Mouse (Mus musculus) limb, embryonic 12.5 days (tissue): ENCODE measurements around the gene Cracr2a. TPM values are rescaled to one million over a fixed set of nuclear protein-coding genes. Genes with fewer than 3 reads are reported as not detected.

ENCODE experiments used
- ATAC-seq: fragments of 200-750 bp; cut with Nextera tagmentation; 2 replicates; pipeline ENCODE4 v1.8.0; 2017; ENCODE audit warnings: low read depth, moderate TSS enrichment; ENCODE audit not compliant: insufficient number of reproducible peaks, insufficient read depth, low FRiP score, low TSS enrichment
- H3K27ac ChIP-seq: fragments of 300-500 bp; sonication (generic); 2 replicates; pipeline ENCODE4 v1.5.1; 2016; ENCODE audit warnings: mild to moderate bottlenecking, moderate library complexity
- H3K27me3 ChIP-seq: fragments of 300-500 bp; sonication (generic); 2 replicates; pipeline ENCODE4 v1.6.1; 2016; ENCODE audit warnings: mild to moderate bottlenecking, moderate library complexity
- H3K36me3 ChIP-seq: fragments of 300-500 bp; sonication (generic); 2 replicates; pipeline ENCODE4 v1.6.1; 2016; ENCODE audit warnings: mild to moderate bottlenecking, moderate library complexity
- H3K4me1 ChIP-seq: fragments of 300-500 bp; sonication (generic); replicated peaks from 2 replicates; pipeline ENCODE4 v1.6.1; 2016
- H3K4me2 ChIP-seq: fragments of 300-500 bp; sonication (generic); 2 replicates; pipeline ENCODE4 v1.6.1; 2016; ENCODE audit warnings: mild to moderate bottlenecking, moderate library complexity
- H3K4me3 ChIP-seq: fragments of 300-500 bp; sonication (generic); replicated peaks from 2 replicates; pipeline ENCODE4 v1.5.1; 2016; ENCODE audit warnings: mild to moderate bottlenecking
- H3K9ac ChIP-seq: fragments of 300-500 bp; sonication (generic); replicated peaks from 2 replicates; pipeline ENCODE4 v1.6.1; 2016; ENCODE audit warnings: mild to moderate bottlenecking, moderate library complexity
- H3K9me3 ChIP-seq: fragments of 300-500 bp; sonication (generic); 2 replicates; pipeline ENCODE4 v1.6.1; 2016; ENCODE audit warnings: mild to moderate bottlenecking, moderate library complexity
- WGBS: fragments of 180-500 bp; shearing (Covaris S2); methylation state at CpG from one replicate; pipeline ENCODE4 v1.1.7; 2016; 5-methylcytosine and 5-hydroxymethylcytosine counted together
- polyA plus RNA-seq: library from polyadenylated mRNA; unstranded; fragments of >200 nt; fragmentation: Nextera tagmentation; extraction: Ambion mirVana; gene quantifications from 2 replicates; pipeline ENCODE4 v1.2.1, GENCODE M21; 2016

Gene Cracr2a
- polyA plus RNA-seq, 1 experiment from 2014 or later, result 2.5 TPM

- no peaks in the 10 kb centered on the region for H3K9me3 ChIP-seq
- H3K36me3 ChIP-seq, result no peaks in the 10 kb centered on the region
- no peak for ATAC-seq
- H3K4me3 ChIP-seq, result no peak overlapping the region
- no peak overlapping the region for H3K9ac ChIP-seq
- no peak overlapping the region for H3K27ac ChIP-seq
- H3K4me1 ChIP-seq, result peaks cover 5% of the 10 kb centered on the region
- WGBS, result 68% methylated on average over 4 of the region's 4 CpGs
- no peak overlapping the region for H3K4me2 ChIP-seq
- H3K27me3 ChIP-seq, result peaks cover 6% of the 10 kb centered on the region; the same call in 1 of the 2 replicates
Measured at GRCm38 (mm10) chr6:127669313-127669712, 108.2 kb downstream of the Cracr2a start.

- 92% methylated on average over 4 of the region's 4 CpGs for WGBS
Measured at GRCm38 (mm10) chr6:127670031-127670430, 108.9 kb downstream of the Cracr2a start.

DNA sequence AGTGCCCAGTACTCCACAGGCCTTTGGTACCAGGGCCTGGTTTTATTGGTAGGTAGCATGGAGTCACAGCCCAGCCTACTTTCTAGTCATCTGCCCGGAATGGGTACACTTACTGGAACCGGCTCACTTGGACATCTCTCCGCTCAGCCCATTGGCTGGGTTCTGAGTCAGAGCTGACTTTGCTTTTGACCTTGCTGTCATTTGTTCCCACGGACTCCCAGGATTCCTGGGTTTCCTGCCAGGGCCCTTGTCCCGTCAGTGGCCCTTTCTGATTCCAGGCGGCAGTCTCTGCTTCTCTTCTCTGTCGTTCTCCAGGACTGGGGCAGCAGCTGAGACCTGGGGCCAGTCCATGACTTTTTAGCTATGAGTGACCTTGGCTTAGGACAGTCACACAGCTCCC, 110.9 kb downstream of the Cracr2a start:
- Histone ChIP-seq H3K4me1 (no peaks in the 10 kb centered on the region), H3K27ac (no peak overlapping the region), H3K9ac (no peak overlapping the region), H3K4me3 (no peak overlapping the region), H3K4me2 (no peak overlapping the region), H3K9me3 (no peaks in the 10 kb centered on the region), H3K36me3 (no peaks in the 10 kb centered on the region), H3K27me3 (peaks cover 1% of the 10 kb centered on the region; the same call in 1 of the 2 replicates)
- 82% methylated on average over 7 of the region's 7 CpGs for WGBS
- ATAC-seq, result no peak

More at GRCm38 (mm10) chr6:127670031-127670430, 108.9 kb downstream of the Cracr2a start:
- H3K4me2 ChIP-seq, result no peak overlapping the region
- H3K4me1 ChIP-seq, result no peaks in the 10 kb centered on the region
- no peaks in the 10 kb centered on the region for H3K36me3 ChIP-seq
- H3K9ac ChIP-seq, result no peak overlapping the region
- H3K9me3 ChIP-seq, result no peaks in the 10 kb centered on the region
- H3K27me3 ChIP-seq, result peaks cover 4% of the 10 kb centered on the region; the same call in 1 of the 2 replicates
- no peak for ATAC-seq
- H3K4me3 ChIP-seq, result no peak overlapping the region
- no peak overlapping the region for H3K27ac ChIP-seq

DNA sequence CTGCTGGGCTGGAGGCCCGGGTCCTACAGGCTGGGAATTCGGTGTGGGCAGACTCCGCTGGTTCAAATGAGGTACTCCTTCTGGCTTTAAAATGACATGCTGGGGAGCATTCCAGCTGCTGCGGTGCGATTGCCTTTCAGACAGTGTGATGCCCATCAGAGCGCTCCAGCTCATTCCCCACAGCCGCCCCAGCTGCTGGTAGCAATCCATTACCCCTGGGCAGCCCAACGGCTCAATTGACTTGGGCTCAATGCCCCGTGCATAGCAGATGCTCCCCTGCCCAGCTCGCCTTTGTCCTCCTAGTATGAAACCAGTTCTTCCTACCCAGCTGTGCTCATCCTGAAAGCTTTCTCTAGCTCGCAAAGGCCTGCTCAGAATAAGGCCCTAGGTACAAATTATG, 115.7 kb downstream of the Cracr2a start:
- H3K9me3 ChIP-seq, result no peaks in the 10 kb centered on the region
- H3K4me3 ChIP-seq, result no peak overlapping the region
- ATAC-seq, result no peak
- 0 out of 2 replicates have a peak, but pooled peaks cover 3% of the 10 kb centered on the region for H3K4me1 ChIP-seq
- no peaks in the 10 kb centered on the region for H3K27me3 ChIP-seq
- no peaks in the 10 kb centered on the region for H3K36me3 ChIP-seq
- no peak overlapping the region for H3K27ac ChIP-seq
- no peak overlapping the region for H3K9ac ChIP-seq
- WGBS, result 77% methylated on average over 11 of the region's 11 CpGs
- no peak overlapping the region for H3K4me2 ChIP-seq

GRCm38 (mm10) chr6:127678320-127678719, 117.2 kb downstream of the Cracr2a start:
- Histone ChIP-seq H3K9ac (no peak overlapping the region), H3K27ac (no peak overlapping the region), H3K27me3 (0 out of 2 replicates have a peak, but pooled peaks cover 4% of the 10 kb centered on the region), H3K4me2 (no peak overlapping the region), H3K4me1 (0 out of 2 replicates have a peak, but pooled peaks cover 3% of the 10 kb centered on the region), H3K36me3 (no peaks in the 10 kb centered on the region), H3K9me3 (no peaks in the 10 kb centered on the region), H3K4me3 (no peak overlapping the region)
- 78% methylated on average over 9 of the region's 9 CpGs for WGBS
- no peak for ATAC-seq

DNA sequence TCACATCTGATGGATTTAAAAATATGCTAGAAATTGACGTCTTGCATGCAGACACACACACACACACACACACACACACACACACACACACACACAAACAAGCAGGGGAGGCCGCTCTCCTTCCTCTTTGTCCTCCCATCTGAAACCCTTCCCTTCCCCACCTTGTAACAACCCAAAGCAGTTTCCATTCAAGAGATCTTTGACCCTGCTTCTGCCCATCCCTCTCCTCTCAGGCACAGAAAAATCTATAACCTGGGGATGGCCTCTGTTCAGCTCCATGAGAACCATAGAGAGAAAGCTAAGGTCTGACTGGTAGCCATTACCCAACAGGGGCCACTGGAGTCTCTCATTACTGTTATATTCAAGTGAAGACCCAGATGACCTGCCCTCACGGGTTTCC, 117.9 kb downstream of the Cracr2a start:
- WGBS, result 86% methylated on average over 3 of the region's 3 CpGs
- no peaks in the 10 kb centered on the region for H3K9me3 ChIP-seq

DNA sequence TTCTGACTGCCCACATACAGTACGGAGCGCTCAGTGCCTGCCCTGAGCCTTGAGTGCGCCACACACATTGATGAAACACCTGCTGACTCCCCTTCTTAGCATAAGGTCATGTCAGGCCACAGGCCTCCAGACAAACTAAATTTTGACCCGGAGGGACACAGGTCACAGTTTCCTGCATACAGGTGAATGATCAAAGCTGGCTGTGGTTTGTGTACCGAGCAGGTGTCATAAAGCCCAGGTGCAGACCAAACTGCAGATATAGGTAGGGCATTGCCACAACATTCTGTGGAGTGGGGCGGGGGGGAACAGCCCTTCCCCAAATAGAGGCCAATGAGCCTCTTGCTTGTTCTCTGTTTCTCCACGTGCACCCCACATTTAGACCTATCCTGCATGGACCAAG, 119.6 kb downstream of the Cracr2a start:
- no peaks in the 10 kb centered on the region for H3K36me3 ChIP-seq
- no peak for ATAC-seq
- H3K4me2 ChIP-seq, result no peak overlapping the region
- no peak overlapping the region for H3K4me3 ChIP-seq
- H3K27ac ChIP-seq, result no peak overlapping the region
- no peaks in the 10 kb centered on the region for H3K9me3 ChIP-seq
- H3K4me1 ChIP-seq, result 0 out of 2 replicates have a peak, but pooled peaks cover 3% of the 10 kb centered on the region
- 0 out of 2 replicates have a peak, but pooled peaks cover 4% of the 10 kb centered on the region for H3K27me3 ChIP-seq
- 81% methylated on average over 7 of the region's 7 CpGs for WGBS
- no peak overlapping the region for H3K9ac ChIP-seq

More for the DNA sequence above, 117.9 kb downstream of the Cracr2a start:
- ATAC-seq, result no peak
- no peak overlapping the region for H3K4me3 ChIP-seq
- no peak overlapping the region for H3K27ac ChIP-seq
- 0 out of 2 replicates have a peak, but pooled peaks cover 3% of the 10 kb centered on the region for H3K4me1 ChIP-seq
- 0 out of 2 replicates have a peak, but pooled peaks cover 4% of the 10 kb centered on the region for H3K27me3 ChIP-seq
- no peak overlapping the region for H3K4me2 ChIP-seq
- H3K36me3 ChIP-seq, result no peaks in the 10 kb centered on the region
- no peak overlapping the region for H3K9ac ChIP-seq

GRCm38 (mm10) chr6:127683561-127683960, 122.4 kb downstream of the Cracr2a start:
- ATAC-seq, result no peak
- Histone ChIP-seq H3K36me3 (no peaks in the 10 kb centered on the region), H3K4me3 (no peak overlapping the region), H3K4me2 (no peak overlapping the region), H3K27ac (no peak overlapping the region), H3K9ac (no peak overlapping the region), H3K9me3 (no peaks in the 10 kb centered on the region), H3K27me3 (0 out of 2 replicates have a peak, but pooled peaks cover 4% of the 10 kb centered on the region), H3K4me1 (no peaks in the 10 kb centered on the region)
- 60% methylated on average over 8 of the region's 8 CpGs for WGBS

GRCm38 (mm10) chr6:127684981-127685380, 123.8 kb downstream of the Cracr2a start:
- ATAC-seq, result no peak
- Histone ChIP-seq H3K9ac (no peak overlapping the region), H3K4me2 (no peak overlapping the region), H3K36me3 (no peaks in the 10 kb centered on the region), H3K27ac (no peak overlapping the region), H3K9me3 (no peaks in the 10 kb centered on the region), H3K27me3 (0 out of 2 replicates have a peak, but pooled peaks cover 4% of the 10 kb centered on the region), H3K4me3 (no peak overlapping the region), H3K4me1 (no peaks in the 10 kb centered on the region; the same call in 1 of the 2 replicates)
- WGBS, result 64% methylated on average over 4 of the region's 4 CpGs

DNA sequence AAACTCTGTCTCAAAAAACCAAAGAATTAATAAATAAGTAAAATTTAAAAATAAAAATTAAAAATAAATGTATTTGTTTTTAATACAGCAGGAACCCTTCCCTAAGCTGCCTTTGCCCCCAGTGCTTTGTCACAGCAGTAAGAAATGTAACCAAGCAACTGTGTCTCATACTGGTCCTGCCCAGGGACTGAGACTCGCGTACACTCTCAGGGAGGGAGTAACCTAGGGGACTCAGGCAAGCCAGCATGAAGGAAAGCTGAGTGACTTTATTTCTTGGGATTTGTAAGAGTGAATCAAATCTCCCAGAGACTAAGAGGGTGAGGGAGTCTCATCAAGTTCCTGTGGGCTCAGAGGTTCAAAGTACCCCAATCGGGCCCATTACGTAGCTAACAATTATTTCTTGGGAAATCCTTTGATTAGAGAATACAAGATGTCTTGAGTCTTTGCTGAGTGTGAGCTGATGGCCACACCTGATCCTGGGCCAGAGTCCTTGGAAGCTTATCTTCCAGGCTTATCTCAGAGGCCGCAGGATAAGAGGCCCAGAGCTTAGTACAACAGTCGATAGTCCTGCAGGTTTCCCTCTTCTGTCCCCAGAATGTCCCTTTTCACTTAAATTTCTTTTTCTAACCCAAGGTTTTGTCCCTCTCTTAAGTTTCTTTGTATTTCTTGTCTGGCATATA, 126.2 kb downstream of the Cracr2a start:
- Histone ChIP-seq H3K27ac (no peak overlapping the region), H3K4me2 (no peak overlapping the region), H3K4me3 (no peak overlapping the region), H3K9me3 (no peaks in the 10 kb centered on the region), H3K4me1 (peaks cover 5% of the 10 kb centered on the region; the same call in 1 of the 2 replicates), H3K27me3 (0 out of 2 replicates have a peak, but pooled peaks cover 4% of the 10 kb centered on the region), H3K9ac (no peak overlapping the region), H3K36me3 (no peaks in the 10 kb centered on the region)
- 89% methylated on average over 6 of the region's 6 CpGs for WGBS
- ATAC-seq, result no peak

DNA sequence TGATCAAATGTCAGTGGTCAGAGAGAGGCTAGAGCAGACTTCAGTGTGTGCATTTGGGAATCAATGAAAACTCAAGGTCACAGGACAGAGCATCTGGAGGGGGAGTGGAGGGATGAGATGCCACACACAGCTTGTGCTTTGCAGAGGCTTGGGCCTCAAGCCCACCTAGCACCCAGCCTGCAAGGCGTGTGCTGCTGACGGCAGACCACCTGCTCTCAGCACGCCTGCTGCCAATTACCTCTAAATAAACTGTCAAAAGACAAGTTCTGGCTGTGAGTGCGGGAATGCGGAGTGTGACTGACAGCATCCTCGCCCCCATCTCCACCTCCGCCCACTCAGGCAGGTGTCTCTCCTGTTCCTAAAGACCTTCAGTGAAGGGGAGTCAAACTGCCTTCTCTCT, 131.2 kb downstream of the Cracr2a start:
- H3K4me2 ChIP-seq, result no peak overlapping the region
- no peaks in the 10 kb centered on the region for H3K9me3 ChIP-seq
- no peak overlapping the region for H3K4me3 ChIP-seq
- peaks cover 7% of the 10 kb centered on the region; the same call in 1 of the 2 replicates for H3K4me1 ChIP-seq
- 26% methylated on average over 7 of the region's 7 CpGs for WGBS
- H3K27me3 ChIP-seq, result peaks cover 12% of the 10 kb centered on the region; the same call in 1 of the 2 replicates
- H3K27ac ChIP-seq, result no peak overlapping the region
- no peak overlapping the region for H3K9ac ChIP-seq
- ATAC-seq, result no peak
- no peaks in the 10 kb centered on the region for H3K36me3 ChIP-seq
